Mouse (Mus musculus): Measurements from ENCODE around the gene Unc5b. TPM values are rescaled to one million over a fixed set of nuclear protein-coding genes. Genes with fewer than 3 reads are reported as not detected.

Gene Unc5b
- polyA plus RNA-seq, 2 experiments, result 0.18 to 0.44 TPM

DNA sequence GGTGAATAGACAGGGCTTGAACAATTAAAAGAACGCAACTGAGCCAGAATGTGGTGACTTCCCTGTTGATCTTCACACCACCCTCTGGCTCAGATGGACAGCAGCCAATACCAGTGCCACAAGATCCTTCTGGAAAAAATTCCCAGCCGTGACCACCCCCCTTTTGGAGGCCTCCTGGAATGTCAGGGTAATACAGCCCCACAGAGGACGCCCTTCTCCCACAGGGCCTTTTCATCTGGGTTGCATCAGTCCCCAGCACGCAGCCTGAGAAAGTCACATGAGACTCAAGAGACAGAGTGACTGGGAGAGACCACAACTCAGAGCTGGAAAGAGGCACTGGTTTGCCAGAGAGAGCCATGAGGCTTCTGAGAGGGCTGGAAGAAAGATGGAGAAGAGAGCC lies 60.5 kb downstream of the Unc5b start:
- TF ChIP-seq CTCF (IDR thresholded peaks at IDR 0.05; ENCODE audit: low read depth) (no peak), EP300 (IDR thresholded peaks at IDR 0.05; ENCODE audit: low read depth) (no peak)
- H3K36me3 ChIP-seq (replicated peaks; ENCODE audit: control insufficient read depth, insufficient read depth, low read depth), result no peaks in the 10 kb centered on the region
- H3K4me3 ChIP-seq (ENCODE audit: insufficient read depth in 1 of 2, low read depth in 2 of 2, low read length in 2 of 2), result no peak overlapping the region
- ATAC-seq (ENCODE audit: insufficient read depth) (no peak), DNase-seq (ENCODE audit: low read depth in 3 of 3, low spot score in 3 of 3) (no peak)
- H3K27ac ChIP-seq, result no peak overlapping the region
- no peak overlapping the region for H3K4me2 ChIP-seq (ENCODE audit: low read depth)
- H3K9me3 ChIP-seq (ENCODE audit: control insufficient read depth, low read length), result no peaks in the 10 kb centered on the region
- WGBS (ENCODE audit: insufficient replicate concordance), result 53% methylated on average over 4 of the region's 4 CpGs
- H3K9ac ChIP-seq (replicated peaks), result no peak overlapping the region
- H3K4me1 ChIP-seq (replicated peaks; ENCODE audit: control insufficient read depth in 2 of 2, insufficient read depth in 2 of 2, low read length in 1 of 2), result no peaks in the 10 kb centered on the region
- H3K27me3 ChIP-seq (ENCODE audit: control insufficient read depth, insufficient read depth, low read length), result no peaks in the 10 kb centered on the region

DNA sequence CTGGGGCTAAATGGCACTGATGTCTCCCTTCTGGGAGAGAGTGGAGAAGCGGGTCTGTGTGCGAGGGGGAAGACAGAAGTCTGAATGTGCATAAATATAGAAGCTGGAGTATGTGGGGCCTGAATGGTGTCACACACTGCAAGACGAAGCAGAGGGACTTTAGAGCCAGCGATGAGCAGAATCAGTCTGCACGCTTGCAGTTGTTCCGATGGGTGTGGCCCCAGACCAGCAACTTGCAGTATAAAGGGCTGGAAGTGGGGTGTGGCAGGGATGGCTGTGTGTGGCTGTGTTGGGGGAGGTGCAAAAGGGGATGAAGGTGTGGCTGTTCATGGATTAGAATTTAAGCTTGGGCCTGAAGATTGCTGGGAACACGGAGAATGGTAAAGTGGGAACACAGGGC lies 62.8 kb downstream of the Unc5b start:
- DNase-seq (ENCODE audit: low read depth in 3 of 3, low spot score in 3 of 3), result no peak
- no peak overlapping the region for H3K27ac ChIP-seq
- H3K36me3 ChIP-seq (replicated peaks; ENCODE audit: control insufficient read depth, insufficient read depth, low read depth), result no peaks in the 10 kb centered on the region
- no peak for ATAC-seq (ENCODE audit: insufficient read depth)
- TF ChIP-seq EP300 (IDR thresholded peaks at IDR 0.05; ENCODE audit: low read depth), result no peak
- TF ChIP-seq CTCF (IDR thresholded peaks at IDR 0.05; ENCODE audit: low read depth), result no peak
- no peaks in the 10 kb centered on the region for H3K9me3 ChIP-seq (ENCODE audit: control insufficient read depth, low read length)
- no peak overlapping the region for H3K4me3 ChIP-seq (ENCODE audit: insufficient read depth in 1 of 2, low read depth in 2 of 2, low read length in 2 of 2)
- WGBS (ENCODE audit: insufficient replicate concordance), result 61% methylated on average over 7 of the region's 7 CpGs
- no peaks in the 10 kb centered on the region for H3K27me3 ChIP-seq (ENCODE audit: control insufficient read depth, insufficient read depth, low read length)
- H3K4me2 ChIP-seq (ENCODE audit: low read depth), result no peak overlapping the region
- H3K4me1 ChIP-seq (replicated peaks; ENCODE audit: control insufficient read depth in 2 of 2, insufficient read depth in 2 of 2, low read length in 1 of 2), result no peaks in the 10 kb centered on the region
- H3K9ac ChIP-seq (replicated peaks), result no peak overlapping the region

DNA sequence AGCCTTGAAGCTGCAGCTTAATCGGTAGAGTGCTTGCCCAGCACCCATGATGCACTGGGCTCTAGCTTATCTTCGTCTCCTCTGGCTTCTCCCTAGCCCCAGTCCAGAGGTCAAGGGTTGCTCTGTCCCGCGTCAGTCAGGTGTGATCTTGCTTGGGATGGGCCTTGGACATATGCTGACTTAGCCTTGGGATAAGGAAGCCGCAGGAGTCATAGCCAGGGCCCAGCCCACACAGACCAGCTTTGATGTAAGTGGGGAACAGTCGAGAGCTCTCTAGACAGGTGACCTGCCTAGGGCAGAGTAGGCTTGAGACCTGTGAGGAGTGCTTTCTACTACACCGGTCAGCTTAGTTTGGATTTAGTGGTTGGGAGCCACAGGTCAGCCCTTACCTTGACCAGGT lies 64.0 kb downstream of the Unc5b start:
- Histone ChIP-seq H3K4me1 (replicated peaks; ENCODE audit: control insufficient read depth in 2 of 2, insufficient read depth in 2 of 2, low read length in 1 of 2) (no peaks in the 10 kb centered on the region), H3K9me3 (ENCODE audit: control insufficient read depth, low read length) (no peaks in the 10 kb centered on the region), H3K36me3 (replicated peaks; ENCODE audit: control insufficient read depth, insufficient read depth, low read depth) (no peaks in the 10 kb centered on the region), H3K4me2 (ENCODE audit: low read depth) (no peak overlapping the region), H3K27ac (no peak overlapping the region), H3K9ac (replicated peaks) (no peak overlapping the region), H3K27me3 (ENCODE audit: control insufficient read depth, insufficient read depth, low read length) (no peaks in the 10 kb centered on the region), H3K4me3 (ENCODE audit: insufficient read depth in 1 of 2, low read depth in 2 of 2, low read length in 2 of 2) (no peak overlapping the region)
- TF ChIP-seq CTCF (IDR thresholded peaks at IDR 0.05; ENCODE audit: low read depth) (no peak), EP300 (IDR thresholded peaks at IDR 0.05; ENCODE audit: low read depth) (no peak)
- DNase-seq (ENCODE audit: low read depth in 3 of 3, low spot score in 3 of 3) (no peak), ATAC-seq (ENCODE audit: insufficient read depth) (no peak)
- 64% methylated on average over 7 of the region's 7 CpGs for WGBS (ENCODE audit: insufficient replicate concordance)

DNA sequence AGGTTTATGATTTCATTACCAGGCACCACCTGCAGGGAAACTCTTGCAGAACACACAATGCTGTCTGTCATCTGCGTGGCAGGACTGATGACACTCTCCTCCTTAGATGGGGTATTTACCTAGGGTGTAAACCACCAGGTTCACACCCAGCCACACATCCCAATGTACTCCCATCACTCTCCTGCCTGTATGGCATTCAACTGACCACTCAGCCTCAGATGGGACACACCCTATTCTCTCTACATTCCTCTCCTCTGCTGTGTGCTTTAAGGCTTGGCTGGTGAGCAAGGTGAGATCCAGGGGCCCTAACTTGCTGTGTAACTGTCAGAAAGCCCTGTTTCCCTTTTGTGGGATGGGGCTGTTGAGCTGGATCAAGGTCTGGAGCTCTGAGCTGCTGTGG lies 69.3 kb downstream of the Unc5b start:
- no peak overlapping the region for H3K27ac ChIP-seq
- H3K4me2 ChIP-seq (ENCODE audit: low read depth), result no peak overlapping the region
- 82% methylated on average over 1 of the region's 1 CpGs for WGBS (ENCODE audit: insufficient replicate concordance)
- H3K4me3 ChIP-seq (ENCODE audit: insufficient read depth in 1 of 2, low read depth in 2 of 2, low read length in 2 of 2), result no peak overlapping the region
- no peak for TF ChIP-seq CTCF (IDR thresholded peaks at IDR 0.05; ENCODE audit: low read depth)
- TF ChIP-seq EP300 (IDR thresholded peaks at IDR 0.05; ENCODE audit: low read depth), result no peak
- no peak overlapping the region for H3K9ac ChIP-seq (replicated peaks)
- H3K27me3 ChIP-seq (ENCODE audit: control insufficient read depth, insufficient read depth, low read length), result no peaks in the 10 kb centered on the region
- no peak for DNase-seq (ENCODE audit: low read depth in 3 of 3, low spot score in 3 of 3)
- no peaks in the 10 kb centered on the region for H3K9me3 ChIP-seq (ENCODE audit: control insufficient read depth, low read length)
- H3K4me1 ChIP-seq (replicated peaks; ENCODE audit: control insufficient read depth in 2 of 2, insufficient read depth in 2 of 2, low read length in 1 of 2), result no peaks in the 10 kb centered on the region
- ATAC-seq (ENCODE audit: insufficient read depth), result no peak
- H3K36me3 ChIP-seq (replicated peaks; ENCODE audit: control insufficient read depth, insufficient read depth, low read depth), result no peaks in the 10 kb centered on the region

DNA sequence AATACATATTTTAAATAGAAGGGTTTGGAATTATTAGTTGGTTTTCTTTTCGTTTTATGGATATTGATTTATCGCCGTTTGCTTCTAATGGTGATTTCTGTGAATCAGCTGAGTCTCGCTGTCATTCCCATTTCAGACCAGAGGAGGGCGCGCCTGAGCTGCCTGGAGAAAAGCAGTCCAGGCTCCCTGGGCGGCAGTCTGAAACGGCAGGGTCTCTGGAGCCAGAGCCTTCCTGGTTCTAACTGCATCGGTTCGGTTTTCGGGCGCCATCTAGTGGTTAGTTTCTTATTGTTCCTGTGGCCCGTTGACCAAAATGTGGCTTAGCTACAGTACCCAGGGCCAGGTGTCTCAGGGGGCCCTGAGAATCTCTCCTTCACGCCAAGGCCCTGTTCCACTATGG lies 71.0 kb downstream of the Unc5b start:
- Histone ChIP-seq H3K4me3 (ENCODE audit: insufficient read depth in 1 of 2, low read depth in 2 of 2, low read length in 2 of 2) (no peak overlapping the region), H3K27ac (no peak overlapping the region), H3K9ac (replicated peaks) (no peak overlapping the region), H3K36me3 (replicated peaks; ENCODE audit: control insufficient read depth, insufficient read depth, low read depth) (no peaks in the 10 kb centered on the region), H3K4me2 (ENCODE audit: low read depth) (no peak overlapping the region), H3K27me3 (ENCODE audit: control insufficient read depth, insufficient read depth, low read length) (no peaks in the 10 kb centered on the region), H3K9me3 (ENCODE audit: control insufficient read depth, low read length) (no peaks in the 10 kb centered on the region), H3K4me1 (replicated peaks; ENCODE audit: control insufficient read depth in 2 of 2, insufficient read depth in 2 of 2, low read length in 1 of 2) (no peaks in the 10 kb centered on the region)
- 6% methylated on average over 14 of the region's 14 CpGs for WGBS (ENCODE audit: insufficient replicate concordance)
- peak; percentile 65 for ATAC-seq (ENCODE audit: insufficient read depth)
- TF ChIP-seq EP300 (IDR thresholded peaks at IDR 0.05; ENCODE audit: low read depth) (no peak), CTCF (IDR thresholded peaks at IDR 0.05; ENCODE audit: low read depth) (peak; percentile 95)
- peak; percentile 67 to 68 (median 68) for DNase-seq (ENCODE audit: low read depth in 3 of 3, low spot score in 3 of 3)

All from liver, embryonic 14.5 days (tissue).